Mouse (Mus musculus) olfactory bulb, adult 2 months (tissue): ENCODE results near the gene Brd9.

ENCODE experiments used
- CTCF ChIP-seq: fragments of 200-500 bp; IDR thresholded peaks from 2 replicates; pipeline ENCODE4 v1.5.1; 2012; ENCODE audit warnings: low read depth, mild to moderate bottlenecking, low read length, moderate library complexity; ENCODE audit not compliant: insufficient read depth
- POLR2A ChIP-seq: fragments of 200-500 bp; IDR thresholded peaks from 2 replicates; pipeline ENCODE4 v1.6.1; 2012; ENCODE audit warnings: mild to moderate bottlenecking, low read depth, low read length, moderate library complexity; ENCODE audit not compliant: insufficient read depth

DNA sequence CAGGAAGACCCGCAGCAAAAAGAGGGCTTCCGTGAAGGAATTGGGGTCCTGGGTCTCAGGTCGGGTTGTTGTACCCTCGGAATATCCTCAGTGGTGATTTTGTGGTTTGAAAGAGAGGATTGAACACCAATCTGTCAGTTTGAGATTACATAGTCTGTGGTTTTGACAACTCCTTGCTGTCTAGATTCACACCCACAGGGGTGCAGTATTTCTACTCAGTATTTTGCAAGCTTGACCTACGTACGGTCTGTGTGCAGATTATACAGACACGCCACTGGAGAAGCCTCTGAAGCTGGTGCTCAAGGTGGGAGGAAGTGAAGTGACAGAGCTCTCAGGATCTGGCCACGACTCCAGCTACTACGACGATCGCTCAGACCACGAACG lies 558 bp downstream of the Brd9 start:
- TF ChIP-seq CTCF (no peak), POLR2A (no peak)
